Mouse (Mus musculus): ENCODE results near the gene Dynlt1a.
"Not testable (repeated sequence)": the region's sequence is repeated elsewhere in the genome, so short reads cannot be mapped to it uniquely, and the experiment has no call there.

Gene Dynlt1a

DNA sequence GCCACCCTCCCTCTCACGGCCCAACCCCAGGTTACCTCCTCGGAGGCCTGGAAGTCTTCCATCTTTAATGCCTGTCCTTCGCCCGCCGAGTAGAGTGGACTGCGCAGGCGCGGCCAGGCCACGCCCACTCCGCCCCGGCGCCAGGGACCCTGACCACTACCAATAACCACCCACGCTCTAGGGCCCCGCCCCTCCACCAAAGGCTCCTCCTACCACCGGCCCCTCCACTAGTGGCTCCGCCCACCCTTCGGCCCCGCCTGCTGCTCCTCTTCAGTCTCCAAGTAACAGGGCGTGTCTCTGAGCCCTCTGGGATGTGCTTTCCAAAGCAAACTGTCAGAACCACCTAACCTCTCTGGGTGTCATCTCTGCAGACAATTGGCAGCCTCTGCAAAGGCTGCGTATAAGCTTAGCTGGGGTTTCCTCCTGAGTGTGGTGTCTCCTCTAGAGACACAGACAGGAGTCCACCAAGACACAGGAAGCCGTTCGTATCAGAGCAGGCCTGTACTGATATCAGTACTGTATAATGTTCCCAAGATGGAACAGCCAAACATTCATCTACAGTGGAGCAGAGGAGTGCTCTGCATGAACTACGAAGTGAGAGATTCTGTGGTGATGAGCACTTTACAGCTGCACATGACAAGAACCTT is at the start of gene Dynlt1a:
Gene Dynlt1a (minus strand): TSS at position 162 of the 647 bp plus-strand sequence.
- peak; percentile 99 for DNase-seq

DNA sequence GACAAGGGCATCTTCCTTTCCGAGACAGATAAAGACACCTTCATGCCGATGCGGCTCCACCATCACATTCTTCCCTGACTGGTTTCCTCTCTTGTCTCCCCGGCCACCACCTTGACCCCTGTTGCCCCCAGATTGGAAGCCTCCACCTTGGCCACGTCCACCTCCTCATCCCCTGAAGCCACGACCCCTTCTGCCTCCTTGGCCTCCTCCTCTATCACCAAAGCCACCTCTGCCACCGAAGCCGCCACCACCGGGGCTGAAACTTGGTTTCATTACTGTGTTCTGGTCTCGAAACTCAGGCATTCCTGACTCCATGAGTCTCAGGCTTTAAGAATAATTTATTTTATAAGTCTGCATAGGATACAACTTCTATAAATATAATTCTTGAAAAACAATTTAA is 38.0 kb upstream of the Dynlt1a start:
- peak; percentile 4 for DNase-seq

DNA sequence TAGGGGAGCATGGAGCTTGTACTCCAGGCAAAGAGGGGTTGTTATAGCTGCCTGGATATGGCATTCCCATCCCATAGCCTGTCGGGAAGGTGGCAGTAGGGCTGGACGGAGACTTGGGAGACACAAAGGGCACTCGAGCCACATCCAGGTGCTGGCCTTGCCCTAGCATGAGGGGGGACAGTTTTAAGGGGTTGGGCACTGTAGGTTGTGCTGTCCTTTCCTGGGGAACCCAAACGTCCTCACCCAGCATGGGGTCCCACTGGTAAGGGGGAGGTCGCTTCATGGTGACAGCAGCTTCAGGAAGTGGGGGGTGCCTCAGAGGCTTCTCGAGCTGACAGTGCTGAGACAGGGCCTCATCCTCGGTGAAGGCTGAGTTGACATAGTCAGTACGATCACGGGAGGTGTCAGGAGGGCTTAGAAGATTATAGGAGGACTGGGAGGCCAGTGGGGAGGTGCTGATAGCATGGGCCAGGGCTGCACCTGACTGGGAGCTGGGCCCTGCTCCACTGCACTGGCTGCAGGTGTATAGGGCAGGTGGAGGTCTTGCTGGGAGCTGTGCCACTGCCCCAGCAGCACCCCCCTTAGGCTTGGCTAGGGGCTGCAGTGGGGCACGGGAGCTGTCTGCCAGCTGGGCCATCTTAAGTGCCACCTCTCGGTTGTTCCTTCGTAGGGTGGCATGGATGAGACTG is 25.4 kb upstream of the Dynlt1a start:
- not testable (repeated sequence) for DNase-seq

DNA sequence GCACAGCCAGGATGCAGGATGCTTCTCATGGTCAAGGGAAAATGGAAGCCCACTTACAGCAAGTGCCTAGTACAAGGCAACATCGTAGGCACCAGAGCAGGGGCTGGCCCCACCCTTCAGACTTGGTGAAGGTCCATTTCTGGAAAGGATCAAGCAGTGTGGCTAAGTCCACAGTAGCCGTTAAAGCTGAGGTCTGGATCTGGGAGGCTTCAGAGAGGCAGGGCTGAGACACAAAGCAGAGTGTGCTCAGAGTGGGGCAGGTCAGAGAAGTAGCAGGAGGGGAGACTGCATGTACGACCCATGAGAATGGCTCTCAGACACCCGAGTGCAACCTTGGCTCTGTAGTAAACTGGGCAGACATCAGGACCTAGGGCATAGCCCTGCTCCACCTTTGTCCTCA is 11.7 kb upstream of the Dynlt1a start:
- DNase-seq, result not testable (repeated sequence)

DNA sequence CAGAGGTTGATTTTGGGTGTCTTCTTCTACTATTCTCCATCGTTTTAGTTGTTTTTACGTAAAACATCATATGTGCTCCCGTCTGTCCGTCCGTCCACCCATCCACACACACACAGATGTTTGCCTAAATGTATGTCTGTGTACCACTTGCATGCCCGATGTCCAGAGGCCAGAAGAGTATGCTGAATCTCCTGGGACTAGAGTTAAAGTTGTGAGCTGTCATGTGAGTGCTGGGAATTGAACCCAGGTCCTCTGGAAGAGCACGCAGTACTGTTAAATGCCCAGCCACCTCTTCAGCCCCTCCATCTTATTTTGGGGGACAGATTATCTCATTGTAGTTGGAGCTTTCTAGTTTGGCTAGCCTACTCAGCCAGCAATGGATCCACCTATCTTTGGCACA is 10.3 kb upstream of the Dynlt1a start:
- not testable (repeated sequence) for DNase-seq

DNA sequence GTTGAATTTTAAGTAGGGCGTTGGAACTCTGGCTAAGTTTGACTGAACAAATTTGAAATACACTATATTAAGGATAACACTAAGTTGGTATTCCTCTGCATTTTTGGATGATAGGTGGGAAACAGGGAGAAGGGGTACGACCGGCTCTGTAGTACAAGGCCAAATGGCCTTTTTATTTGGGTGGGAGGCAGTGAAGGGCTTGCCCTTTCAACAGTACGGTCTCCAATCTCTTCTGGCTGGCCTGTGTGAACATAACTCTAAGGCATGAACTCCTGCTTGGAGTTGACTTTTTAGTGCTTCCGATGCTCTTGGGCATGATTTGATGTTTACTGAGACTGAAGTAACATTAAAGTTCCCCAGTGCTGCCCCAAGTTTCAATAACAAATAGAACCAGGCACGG is 8.2 kb upstream of the Dynlt1a start:
- not testable (repeated sequence) for DNase-seq

DNA sequence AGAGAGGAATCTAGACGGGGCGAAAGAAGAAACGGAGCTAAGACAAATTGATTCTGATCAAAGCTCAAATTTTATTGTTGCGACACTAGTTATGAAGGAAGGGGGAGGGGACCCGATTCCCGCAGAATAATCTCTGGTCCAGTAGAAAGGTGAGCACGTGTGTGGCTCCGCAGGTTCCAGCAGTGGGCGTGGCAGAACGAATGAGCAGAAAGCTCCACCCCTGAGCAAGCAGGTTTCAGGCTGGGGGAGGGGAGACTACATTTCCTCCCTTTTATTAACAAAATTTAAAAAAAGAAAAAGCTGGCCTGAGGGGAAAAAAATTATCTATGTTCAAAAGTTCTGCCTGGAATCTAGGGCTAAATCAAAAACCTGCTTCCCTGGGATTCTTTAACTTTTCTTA is 7.7 kb upstream of the Dynlt1a start:
- not testable (repeated sequence) for DNase-seq

DNA sequence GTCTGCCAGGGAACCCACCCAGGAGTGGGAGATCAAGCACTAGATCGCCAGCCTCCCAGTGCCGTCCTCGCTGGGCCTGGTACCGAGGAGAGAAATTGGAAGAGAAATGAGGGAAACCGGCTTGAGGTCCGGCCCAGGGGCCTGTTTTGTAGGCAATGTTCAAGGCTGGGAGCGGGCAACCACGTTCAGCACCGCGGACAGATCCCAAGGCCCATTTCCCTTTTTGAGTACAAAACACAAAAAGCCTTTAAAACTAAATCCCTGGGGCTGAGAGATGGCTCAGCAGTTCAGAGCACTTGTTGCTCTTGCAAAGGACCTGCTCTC is 4.4 kb upstream of the Dynlt1a start:
- not testable (repeated sequence) for DNase-seq

DNA sequence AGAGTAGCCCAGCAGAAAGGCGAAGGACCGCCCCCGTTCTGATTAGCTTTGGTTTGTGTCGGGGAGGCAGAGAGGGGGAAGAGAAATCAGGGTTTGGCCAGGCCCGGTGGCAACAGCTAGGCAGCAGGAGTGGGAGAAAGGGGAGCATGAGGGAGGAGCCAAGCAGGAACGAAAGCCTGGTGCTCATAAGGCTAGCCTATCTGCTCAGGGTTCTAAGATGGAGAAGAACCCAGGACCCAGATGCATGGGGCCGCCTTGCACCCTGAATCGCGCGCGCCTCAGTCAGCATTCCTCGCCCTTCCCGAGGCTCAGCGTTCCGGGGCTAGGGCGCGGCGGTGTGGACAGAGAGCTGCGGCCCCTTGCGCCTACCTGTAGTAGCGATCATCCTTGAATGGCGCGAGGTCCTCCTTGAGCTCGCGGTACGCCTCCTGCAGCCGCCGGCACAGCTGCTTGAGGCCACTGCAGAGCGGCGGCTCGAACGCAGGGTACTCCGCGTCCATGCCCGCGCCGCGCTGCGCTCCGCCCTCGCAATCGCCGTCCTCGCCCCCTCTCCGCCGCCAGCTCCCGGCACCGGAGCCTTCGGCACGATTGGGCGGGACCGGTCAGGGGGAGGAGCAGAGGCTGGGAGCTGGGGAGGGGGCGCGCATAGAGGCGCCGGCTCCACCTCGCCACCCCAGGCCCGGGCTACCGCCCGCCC is 3.9 kb upstream of the Dynlt1a start:
- not testable (repeated sequence) for DNase-seq

DNA sequence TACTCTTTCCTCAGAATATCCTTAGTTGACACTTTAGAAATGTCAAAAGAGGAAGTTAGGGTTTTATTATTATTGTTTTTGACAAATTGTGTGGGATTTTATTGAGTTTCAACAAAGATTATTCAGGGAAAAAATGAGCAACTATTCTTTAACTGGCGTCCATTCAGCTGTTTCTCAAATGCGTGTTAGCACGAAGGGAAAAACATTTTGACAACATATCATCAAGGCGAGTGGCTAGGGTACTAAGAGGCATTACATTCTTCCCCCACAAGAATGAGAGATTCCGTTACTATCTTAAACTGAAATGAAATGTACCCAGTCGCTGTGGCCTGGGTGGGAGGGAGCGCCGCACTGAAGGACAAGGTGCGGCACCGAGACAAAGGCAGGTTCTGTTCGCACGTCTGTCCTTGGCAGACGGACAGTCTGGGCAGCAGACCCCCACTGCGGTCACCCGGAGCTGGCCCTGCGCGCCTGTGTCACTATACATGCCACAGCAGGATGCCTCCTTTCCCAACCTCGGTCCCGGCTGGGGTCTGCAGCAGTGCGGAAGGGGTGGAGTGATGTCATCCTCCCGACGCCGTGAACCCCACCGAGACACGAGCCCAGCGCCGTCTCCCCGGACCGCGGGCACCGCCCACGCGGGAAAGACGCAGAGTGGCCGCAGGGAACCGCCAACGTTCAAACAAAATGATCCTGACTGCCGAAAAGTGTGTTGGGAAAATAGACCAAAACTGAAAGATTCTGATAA is 747 bp downstream of the Dynlt1a start:
- DNase-seq, result peak; percentile 70

DNA sequence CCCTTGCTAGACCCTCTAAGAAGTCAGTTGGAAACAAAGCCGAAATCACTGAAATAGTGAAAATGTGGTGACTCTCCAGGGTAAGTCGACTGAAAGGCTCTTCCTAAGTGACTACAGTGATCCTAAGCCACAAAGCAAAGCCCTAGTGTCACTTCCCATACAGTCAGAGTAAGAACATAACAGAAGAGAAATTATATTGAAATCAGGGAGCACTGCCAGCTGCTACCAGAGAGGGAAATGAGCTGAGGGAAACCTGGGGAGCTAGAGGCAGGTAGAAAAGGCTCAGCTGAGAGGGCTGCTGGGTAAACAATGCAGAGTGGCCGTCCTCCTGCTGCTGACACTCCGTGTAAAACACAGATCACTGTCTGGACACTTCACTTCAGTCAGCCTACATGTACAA is 1.6 kb downstream of the Dynlt1a start:
- not testable (repeated sequence) for DNase-seq

DNA sequence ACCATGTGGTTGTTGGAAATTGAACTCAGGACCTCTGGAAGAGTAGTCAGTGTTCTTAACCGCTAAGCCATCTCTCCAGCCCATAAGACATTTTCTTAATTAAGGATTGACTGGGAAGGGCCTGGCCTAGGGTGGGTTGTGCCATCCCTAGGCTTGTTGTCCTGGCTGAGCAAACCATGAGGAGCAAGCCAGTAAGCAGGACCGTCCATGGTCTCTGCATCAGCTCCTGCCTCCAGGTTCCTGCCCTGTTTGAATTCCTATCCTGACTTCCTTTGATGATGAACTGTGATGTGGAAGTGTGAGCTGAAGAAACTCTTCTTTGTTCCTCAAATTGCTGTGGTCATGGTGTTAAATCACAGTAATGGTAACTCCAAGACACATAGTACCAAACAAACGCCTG is 2.8 kb downstream of the Dynlt1a start:
- DNase-seq, result not testable (repeated sequence)

DNA sequence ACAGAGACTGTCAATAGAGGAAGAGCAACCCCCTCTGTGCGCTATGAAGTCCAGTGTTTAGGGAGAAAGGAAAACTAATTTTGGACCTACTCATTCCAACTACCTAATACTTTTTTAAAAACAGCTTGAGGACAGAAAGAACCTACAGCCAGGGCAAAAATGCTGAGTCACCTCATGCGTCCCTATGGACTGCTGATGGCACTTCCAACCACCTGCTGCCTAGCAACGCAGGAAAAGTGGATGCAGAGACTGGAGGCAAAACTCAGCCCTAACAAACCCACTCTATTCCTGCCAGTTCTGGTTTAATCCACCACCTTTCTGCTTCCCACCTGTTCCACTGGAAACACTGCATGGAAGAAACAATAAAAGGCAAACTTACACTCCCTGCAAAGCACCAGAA is 4.5 kb downstream of the Dynlt1a start:
- DNase-seq, result not testable (repeated sequence)

DNA sequence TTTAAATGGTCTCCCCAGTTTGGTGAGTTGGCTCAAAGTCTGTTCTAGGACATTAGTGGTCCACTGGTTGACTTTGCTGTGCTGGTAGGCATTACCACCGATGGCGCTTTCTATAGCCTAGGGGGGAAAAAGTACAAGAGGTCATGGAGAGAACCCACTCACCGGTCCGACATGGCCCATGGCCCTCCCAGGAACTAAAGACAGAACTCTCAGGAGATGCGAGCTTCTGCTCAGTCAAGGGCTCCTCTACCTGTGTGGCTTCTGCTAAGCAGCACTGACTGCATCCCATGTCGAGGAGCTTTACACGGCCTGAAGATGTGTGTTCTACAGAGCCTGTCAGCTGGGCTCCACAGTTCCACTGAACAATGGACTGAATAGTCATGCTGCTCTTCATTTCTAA is 5.6 kb downstream of the Dynlt1a start:
- DNase-seq, result not testable (repeated sequence)

DNA sequence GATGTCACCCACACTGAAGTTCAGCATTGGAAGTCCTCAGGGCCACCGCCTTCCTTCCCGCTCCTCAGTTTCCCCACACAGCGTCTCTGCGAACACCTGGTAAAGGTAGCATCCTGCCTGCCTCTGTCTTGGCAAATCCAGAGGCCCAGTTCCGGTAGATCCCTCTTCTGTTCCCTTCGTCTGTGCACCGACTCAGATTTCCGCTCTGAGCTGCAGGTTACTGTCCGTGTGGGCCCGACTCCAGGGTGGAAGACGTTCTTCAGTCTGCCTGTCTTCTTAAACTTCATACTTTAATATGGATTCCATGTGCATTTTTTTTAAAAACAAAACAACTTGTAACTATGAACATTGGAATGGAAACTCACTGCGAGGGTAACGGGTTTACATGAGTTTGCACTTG is 10.8 kb downstream of the Dynlt1a start:
- DNase-seq, result not testable (repeated sequence)

DNA sequence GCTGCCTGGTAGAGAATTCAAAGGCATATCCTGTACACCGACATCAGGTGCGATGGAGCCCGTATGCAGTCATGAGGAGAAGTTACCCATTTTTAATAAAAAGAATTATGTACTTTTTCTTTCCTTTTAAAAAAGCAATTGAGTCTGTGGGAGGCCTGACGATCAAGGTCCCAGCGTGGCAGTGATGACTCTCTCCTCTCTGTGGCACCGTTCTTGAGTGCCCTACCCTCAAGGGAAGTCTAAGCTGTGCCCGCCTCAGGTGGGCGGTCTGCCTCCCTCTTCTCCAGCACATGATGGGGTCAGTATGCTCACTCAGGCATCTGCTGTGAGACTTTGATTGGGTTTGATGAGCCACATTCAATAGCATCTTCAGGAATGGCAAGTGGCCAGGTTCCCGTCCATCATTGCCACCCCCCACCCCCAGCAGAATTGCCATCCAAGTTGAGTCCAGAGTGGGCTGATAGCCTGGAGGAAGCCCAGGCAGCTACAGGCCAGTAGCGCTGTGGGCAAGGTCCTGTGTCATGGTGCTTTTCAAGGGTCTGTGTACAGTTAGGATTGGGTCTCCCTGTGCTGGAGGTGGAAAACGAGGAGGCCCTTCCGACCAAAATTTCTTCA is 11.5 kb downstream of the Dynlt1a start:
- not testable (repeated sequence) for DNase-seq

DNA sequence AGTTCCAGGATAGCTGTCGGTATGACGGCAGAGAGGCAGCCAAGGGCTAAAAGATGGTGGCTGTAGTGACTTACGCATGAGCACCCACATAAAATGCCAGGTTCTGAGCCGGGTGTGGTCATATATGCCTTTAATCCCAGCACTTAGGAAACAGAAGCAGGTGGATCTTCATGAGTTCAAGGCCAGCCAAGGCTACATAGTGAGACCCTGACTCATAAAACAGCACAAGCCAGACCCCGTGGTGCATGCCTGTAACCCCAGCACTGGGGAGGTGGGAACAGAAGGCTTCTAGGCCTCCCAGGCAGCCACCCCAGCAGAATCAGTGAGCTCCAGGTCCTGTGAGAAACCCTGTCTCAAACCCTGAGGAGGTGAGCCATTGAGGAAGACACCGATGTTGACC is 12.4 kb downstream of the Dynlt1a start:
- DNase-seq, result not testable (repeated sequence)

DNA sequence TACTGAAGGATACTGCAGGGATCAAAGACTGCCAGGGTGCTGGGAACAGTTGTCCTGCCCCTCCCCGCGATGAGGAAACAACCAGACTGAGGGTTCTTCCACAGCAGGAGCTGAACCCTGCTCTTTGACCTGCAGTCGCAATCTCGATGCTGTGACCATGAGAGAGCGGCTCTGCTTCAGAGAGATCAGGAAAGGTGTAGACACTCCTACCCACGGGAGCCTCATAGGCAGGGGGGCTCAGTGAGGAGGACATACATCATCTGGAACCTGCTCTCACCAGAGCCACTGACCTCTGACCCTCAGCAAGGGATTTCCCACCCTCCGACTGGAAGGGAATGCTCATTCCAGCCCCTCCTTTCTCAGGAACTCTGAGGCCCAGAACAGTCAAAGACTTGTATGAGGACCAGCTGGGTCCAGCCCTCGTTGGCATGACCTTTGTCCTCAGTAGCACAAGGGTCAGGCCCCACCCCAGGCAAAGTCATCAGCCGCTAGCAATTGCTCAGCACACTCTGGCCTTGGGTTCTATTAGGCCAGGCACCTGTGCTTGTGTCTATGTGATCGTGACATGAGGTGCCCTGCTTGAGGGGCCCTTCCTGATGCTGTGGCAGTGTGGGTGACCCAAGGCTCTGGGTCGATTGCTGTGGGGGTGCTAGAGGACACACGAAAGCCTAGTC is 17.0 kb downstream of the Dynlt1a start:
- DNase-seq, result not testable (repeated sequence)

DNA sequence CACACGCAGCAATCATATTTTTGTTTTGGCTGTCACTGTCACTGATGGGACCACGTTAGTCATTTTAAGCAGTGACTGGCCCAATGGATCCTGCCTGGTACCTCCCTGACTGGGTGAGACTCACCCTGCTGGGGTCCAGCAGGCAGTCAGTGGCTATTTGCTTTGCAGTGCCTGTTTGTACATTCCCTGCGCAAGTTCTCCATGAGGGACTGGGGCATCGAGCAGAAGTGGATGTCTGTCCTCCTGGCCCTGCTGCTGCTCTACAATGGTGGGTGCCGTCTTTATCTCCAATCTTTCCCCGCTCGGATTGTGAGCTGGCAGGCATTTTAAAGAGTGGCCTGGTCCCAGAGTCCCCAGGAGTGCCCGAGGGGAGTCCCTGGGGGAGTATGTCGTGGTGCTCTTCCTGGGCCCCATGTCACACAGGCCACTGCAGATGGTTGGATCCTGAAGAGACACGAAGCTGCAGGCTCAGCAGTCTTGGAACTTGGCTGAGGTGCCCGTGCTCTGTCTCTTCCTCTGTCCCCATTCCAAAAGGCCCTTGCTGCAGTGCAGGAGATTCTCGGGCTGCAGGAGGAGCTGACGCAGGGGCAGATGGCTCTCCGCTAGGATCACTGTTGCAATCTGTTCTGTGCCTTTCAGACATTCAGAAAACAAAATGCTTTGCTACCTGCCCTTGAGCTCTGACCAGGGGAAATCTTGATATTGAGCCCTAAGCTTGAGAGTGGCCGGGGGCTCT is 20.1 kb downstream of the Dynlt1a start:
- DNase-seq, result not testable (repeated sequence)

DNA sequence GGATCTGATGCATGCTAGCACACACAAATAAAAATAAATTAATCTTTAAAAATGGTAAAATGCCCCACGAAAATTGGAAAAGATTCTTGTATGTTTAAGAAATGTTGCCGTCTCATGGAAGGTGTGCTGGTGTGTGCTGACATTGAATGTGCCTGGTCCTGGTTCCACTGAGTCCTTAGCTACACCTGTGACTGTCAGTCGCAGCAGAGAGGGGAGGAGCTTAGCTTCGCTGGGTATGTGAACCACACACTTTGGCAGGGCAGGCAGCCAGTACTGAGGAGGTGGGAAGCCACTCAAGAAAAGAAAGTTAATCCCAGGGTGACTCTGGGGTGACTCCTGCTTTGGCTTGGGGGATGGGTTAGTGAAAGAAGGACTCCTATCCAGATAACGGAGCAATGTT is 23.4 kb downstream of the Dynlt1a start:
- not testable (repeated sequence) for DNase-seq

DNA sequence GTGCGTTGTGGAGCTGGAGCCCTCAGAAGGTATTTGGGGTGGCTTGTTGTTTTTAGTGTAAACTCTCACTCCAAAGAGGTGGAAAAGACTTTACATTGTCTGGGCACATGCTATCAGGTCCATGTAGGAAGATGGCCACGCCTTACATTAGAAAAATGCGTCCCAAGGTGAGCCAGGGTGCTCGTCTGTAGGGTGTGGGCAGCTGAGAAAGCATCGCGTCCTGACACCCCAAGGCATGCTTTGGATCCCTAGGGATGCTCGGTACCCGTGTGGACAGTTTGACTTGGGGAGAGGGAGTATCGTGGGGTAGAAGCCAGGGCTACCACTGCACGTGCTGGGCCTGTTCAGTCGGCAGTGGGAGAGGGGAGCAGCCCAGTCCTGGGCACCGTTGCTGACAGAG is 28.3 kb downstream of the Dynlt1a start:
- DNase-seq, result not testable (repeated sequence)

DNA sequence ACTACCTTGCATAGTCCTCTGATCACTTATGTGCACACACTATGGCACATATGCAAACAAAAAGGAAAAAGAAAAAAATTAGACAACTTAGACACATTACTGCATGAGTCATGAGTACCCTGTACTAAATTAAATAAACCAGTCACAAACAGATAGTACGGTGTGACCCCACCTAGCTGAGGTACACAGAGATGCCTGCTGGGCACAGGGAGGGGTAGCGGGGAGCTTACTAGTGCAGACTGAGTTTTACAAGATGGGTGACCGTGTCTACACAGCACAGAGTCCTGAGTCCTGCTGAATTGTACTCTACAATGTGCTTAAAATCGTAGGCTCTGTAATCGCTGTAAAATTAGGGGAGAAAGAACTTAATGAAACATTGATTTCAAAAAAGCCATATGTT is 31.1 kb downstream of the Dynlt1a start:
- DNase-seq, result not testable (repeated sequence)
